Mouse (Mus musculus) layer of hippocampus, adult 11-12 months (tissue): ENCODE measurements at regions not wholly inside any gene's neighbourhood (a gene's known extent, or its start where the extent isn't known, plus 50 kb on each side); places are given as distances from the start of the nearest gene placed in this dataset.
A peak's percentile ranks its signal among the peaks of the same experiment; 100 is the strongest.

Experiments
- DNase-seq: peaks from one replicate; pipeline ENCODE4 v3.0.0; 2022; ENCODE audit warnings: low spot score

GRCm38 (mm10) chr13:70134544-70134943 is 332.3 kb downstream of the Med10 start:
- no peak for DNase-seq

GRCm38 (mm10) chr13:70136209-70136608 is 334.0 kb downstream of the Med10 start:
- DNase-seq, result no peak

GRCm38 (mm10) chr13:70144461-70144860 is 342.3 kb downstream of the Med10 start:
- DNase-seq, result no peak

GRCm38 (mm10) chr13:70145466-70145865 is 343.3 kb downstream of the Med10 start:
- no peak for DNase-seq

GRCm38 (mm10) chr13:70149041-70149898 is 347.1 kb downstream of the Med10 start:
- no peak for DNase-seq

GRCm38 (mm10) chr13:70149899-70150184 is 347.6 kb downstream of the Med10 start:
- no peak for DNase-seq

- no peak for DNase-seq
Observed at GRCm38 (mm10) chr13:70153062-70153461, 350.9 kb downstream of the Med10 start.

GRCm38 (mm10) chr13:70155596-70155995 is 353.4 kb downstream of the Med10 start:
- DNase-seq, result no peak

GRCm38 (mm10) chr13:70156975-70157588 is 354.9 kb downstream of the Med10 start:
- no peak for DNase-seq

- DNase-seq, result no peak
Observed at GRCm38 (mm10) chr13:70159065-70159464, 356.9 kb downstream of the Med10 start.

- DNase-seq, result peak; percentile 64
Observed at GRCm38 (mm10) chr13:70159604-70160003, 357.4 kb downstream of the Med10 start.

GRCm38 (mm10) chr13:70162115-70162514 is 359.9 kb downstream of the Med10 start:
- DNase-seq, result no peak

- DNase-seq, result no peak
Observed at GRCm38 (mm10) chr13:70165511-70166225, 363.5 kb downstream of the Med10 start.

- no peak for DNase-seq
Observed at GRCm38 (mm10) chr13:70167747-70168146, 365.6 kb downstream of the Med10 start.

GRCm38 (mm10) chr13:70168906-70169305 is 366.7 kb downstream of the Med10 start:
- DNase-seq, result no peak

GRCm38 (mm10) chr13:70177066-70177465 is 374.9 kb downstream of the Med10 start:
- no peak for DNase-seq

GRCm38 (mm10) chr13:70178073-70178491 is 375.9 kb downstream of the Med10 start:
- no peak for DNase-seq

GRCm38 (mm10) chr13:70190978-70191377 is 388.8 kb downstream of the Med10 start:
- DNase-seq, result no peak

- DNase-seq, result peak; percentile 51
Observed at GRCm38 (mm10) chr13:70192101-70193025, 390.2 kb downstream of the Med10 start.

GRCm38 (mm10) chr13:70193270-70193669 is 391.1 kb downstream of the Med10 start:
- DNase-seq, result no peak

- DNase-seq, result no peak
Observed at GRCm38 (mm10) chr13:70195854-70196253, 393.7 kb downstream of the Med10 start.

GRCm38 (mm10) chr13:70198638-70199037 is 396.4 kb downstream of the Med10 start:
- DNase-seq, result no peak
